Mouse (Mus musculus) monocyte, adult 5-6 weeks (primary cell): Measurements from ENCODE around the gene Fam214a. TPM values are rescaled to one million over a fixed set of nuclear protein-coding genes. Genes with fewer than 3 reads are reported as not detected.

ENCODE experiments used
- ATAC-seq: fragments of 153-309, 156-312 bp; replicated peaks from 2 replicates; pipeline ENCODE4 v1.8.0; 2017; ENCODE audit warnings: mild to moderate bottlenecking; ENCODE audit not compliant: low TSS enrichment, insufficient number of reproducible peaks, severe bottlenecking, poor library complexity, low FRiP score
- total RNA-seq: library from RNA; stranded (forward); fragments of 200-1000, 200-491, 200-594 nt; gene quantifications from 3 replicates; pipeline ENCODE4 v1.2.3, GENCODE M21; 2017

Fam214a gene
- total RNA-seq, 1 experiment from 2014 or later: 43.8 TPM

GRCm38 (mm10) chr9:75049100-75049499 is 96.4 kb downstream of the Fam214a start:
- peak; percentile 63; the same call in 1 of the 2 replicates for ATAC-seq

- ATAC-seq: peak; percentile 81
These were observed 97.3 kb downstream of the Fam214a start for GRCm38 (mm10) chr9:75050003-75050402.

- ATAC-seq: no peak
These were observed 99.2 kb downstream of the Fam214a start for GRCm38 (mm10) chr9:75051841-75052240.

GRCm38 (mm10) chr9:75055046-75055445 is 102.4 kb downstream of the Fam214a start:
- ATAC-seq: no peak

- no peak for ATAC-seq
These were observed 112.1 kb downstream of the Fam214a start for GRCm38 (mm10) chr9:75064678-75065331.

- ATAC-seq: 0 out of 2 replicates have a peak, but pooled peaks have one; percentile 15
These were observed 117.9 kb downstream of the Fam214a start, which contains the start of gene Myo5a for GRCm38 (mm10) chr9:75070457-75071028. Myo5a (plus strand) TSS chr9:75071015.

- peak; percentile 53 for ATAC-seq
These were observed 118.5 kb downstream of the Fam214a start for GRCm38 (mm10) chr9:75071029-75071705.

- ATAC-seq: peak; percentile 64
These were observed 119.1 kb downstream of the Fam214a start for GRCm38 (mm10) chr9:75071706-75072192.

- ATAC-seq: no peak
These were observed 119.7 kb downstream of the Fam214a start for GRCm38 (mm10) chr9:75072361-75072760.

- no peak for ATAC-seq
These were observed 124.5 kb downstream of the Fam214a start for GRCm38 (mm10) chr9:75077191-75077590.

Other genes with a start within 250 kb of the Fam214a start
- not detected in 3 replicates for gene Onecut1, start 91.0 kb upstream of the Fam214a start, total RNA-seq
- 173 to 274 TPM (median 187 TPM) in 3 replicates for gene Arpp19, start 84.7 kb downstream of the Fam214a start, total RNA-seq
- 91.5 to 104 TPM (median 93.1 TPM) in 3 replicates for gene Myo5a, start 118.1 kb downstream of the Fam214a start, total RNA-seq